Mouse (Mus musculus): ENCODE results near the gene Rps11.
A peak's percentile ranks its signal among the peaks of the same experiment; 100 is the strongest.

DNA sequence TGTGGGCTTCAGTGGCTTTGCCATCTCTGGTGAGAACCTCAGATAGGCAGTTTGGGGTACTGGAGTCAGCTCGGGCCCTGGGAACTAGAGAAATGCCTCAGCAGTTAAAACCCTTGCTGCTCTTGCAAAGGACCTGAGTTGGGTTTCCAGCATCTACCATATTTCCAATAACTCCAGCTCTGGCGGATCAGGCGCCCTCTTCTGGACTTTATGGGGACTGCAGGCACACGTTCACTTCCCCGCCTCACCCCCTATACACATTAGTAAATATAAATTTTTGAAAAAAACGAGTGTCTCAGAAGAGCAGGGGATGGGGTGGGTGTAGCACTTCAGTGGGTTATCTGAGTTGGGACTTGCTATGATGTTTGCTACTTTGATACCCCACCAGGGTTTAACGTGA lies 48.7 kb upstream of the Rps11 start:
- TF ChIP-seq CTCF (IDR thresholded peaks at IDR 0.05; ENCODE audit: control insufficient read depth, insufficient read depth, low read length) (peak; percentile 55), POLR2A (IDR thresholded peaks at IDR 0.05; ENCODE audit: borderline replicate concordance, control insufficient read depth, low read depth, low read length) (no peak)

Measured in bone marrow, adult 2 months (tissue).